Mouse (Mus musculus): Measurements from ENCODE around the gene Rras2. TPM values are rescaled to one million over a fixed set of nuclear protein-coding genes. Genes with fewer than 3 reads are reported as not detected.
A peak's percentile ranks its signal among the peaks of the same experiment; 100 is the strongest.

The Rras2 gene
- polyA plus RNA-seq, 1 experiment, result 57.4 TPM

- Histone ChIP-seq H3K36me3 (ENCODE audit: control insufficient read depth, insufficient read depth) (no peaks in the 10 kb centered on the region), H3K4me2 (ENCODE audit: low read depth) (no peak overlapping the region), H3K79me2 (ENCODE audit: control insufficient read depth, insufficient read depth) (no peaks in the 10 kb centered on the region), H3ac (ENCODE audit: control insufficient read depth, insufficient read length) (no peak overlapping the region), H3K27me3 (ENCODE audit: control insufficient read depth, insufficient read depth, insufficient read length) (no peaks in the 10 kb centered on the region), H3K4me3 (no peak overlapping the region)
- TF ChIP-seq MYOD1 (IDR thresholded peaks at IDR 0.05; ENCODE audit: control insufficient read depth in 1 of 3, insufficient read length in 2 of 3, low read depth in 2 of 3) (no peak), POLR2A (IDR thresholded peaks at IDR 0.05; ENCODE audit: insufficient read length, low read depth) (no peak), MYOG (IDR thresholded peaks at IDR 0.05; ENCODE audit: control insufficient read depth in 1 of 3, insufficient read depth in 1 of 3, insufficient read length in 2 of 3, low read depth in 2 of 3) (no peak), USF1 (IDR thresholded peaks at IDR 0.05; ENCODE audit: low read depth) (no peak), REST (IDR thresholded peaks at IDR 0.05; ENCODE audit: insufficient read depth, insufficient read length) (no peak), TCF12 (IDR thresholded peaks at IDR 0.05; ENCODE audit: insufficient read depth, poor library complexity, severe bottlenecking) (no peak), CEBPB (IDR thresholded peaks at IDR 0.05; ENCODE audit: insufficient read depth, poor library complexity, severe bottlenecking) (no peak)
Measured at GRCm38 (mm10) chr7:114135166-114135565, 17.6 kb upstream of the Rras2 start.

GRCm38 (mm10) chr7:114133957-114134356, 16.4 kb upstream of the Rras2 start:
- Histone ChIP-seq H3ac (ENCODE audit: control insufficient read depth, insufficient read length) (no peak overlapping the region), H3K4me3 (no peak overlapping the region), H3K27me3 (ENCODE audit: control insufficient read depth, insufficient read depth, insufficient read length) (no peaks in the 10 kb centered on the region), H3K36me3 (ENCODE audit: control insufficient read depth, insufficient read depth) (no peaks in the 10 kb centered on the region), H3K4me2 (ENCODE audit: low read depth) (no peak overlapping the region), H3K79me2 (ENCODE audit: control insufficient read depth, insufficient read depth) (no peaks in the 10 kb centered on the region)
- TF ChIP-seq TCF3 (IDR thresholded peaks at IDR 0.05; ENCODE audit: insufficient read length, low read depth) (no peak), E2F4 (IDR thresholded peaks at IDR 0.05; ENCODE audit: insufficient read depth) (no peak), POLR2A (IDR thresholded peaks at IDR 0.05; ENCODE audit: insufficient read length, low read depth) (no peak), CEBPB (IDR thresholded peaks at IDR 0.05; ENCODE audit: insufficient read depth, poor library complexity, severe bottlenecking) (no peak), SRF (IDR thresholded peaks at IDR 0.05; ENCODE audit: control insufficient read depth, insufficient read length, low read depth) (no peak), TCF12 (IDR thresholded peaks at IDR 0.05; ENCODE audit: insufficient read depth, poor library complexity, severe bottlenecking) (no peak), REST (IDR thresholded peaks at IDR 0.05; ENCODE audit: insufficient read depth, insufficient read length) (no peak), MAX (IDR thresholded peaks at IDR 0.05; ENCODE audit: low read depth) (no peak), POLR2AphosphoS2 (IDR thresholded peaks at IDR 0.05; ENCODE audit: insufficient read length, low read depth) (no peak), MYOD1 (IDR thresholded peaks at IDR 0.05; ENCODE audit: control insufficient read depth in 1 of 3, insufficient read length in 2 of 3, low read depth in 2 of 3) (no peak), MYOG (IDR thresholded peaks at IDR 0.05; ENCODE audit: control insufficient read depth in 1 of 3, insufficient read depth in 1 of 3, insufficient read length in 2 of 3, low read depth in 2 of 3) (no peak), USF1 (IDR thresholded peaks at IDR 0.05; ENCODE audit: low read depth) (no peak)

GRCm38 (mm10) chr7:114132316-114132715, 14.7 kb upstream of the Rras2 start:
- H3K27me3 ChIP-seq (ENCODE audit: control insufficient read depth, insufficient read depth, insufficient read length), result no peaks in the 10 kb centered on the region
- H3K4me2 ChIP-seq (ENCODE audit: low read depth), result peak overlapping the region; percentile 56
- no peaks in the 10 kb centered on the region for H3K36me3 ChIP-seq (ENCODE audit: control insufficient read depth, insufficient read depth)
- H3ac ChIP-seq (ENCODE audit: control insufficient read depth, insufficient read length), result no peak overlapping the region
- no peak overlapping the region for H3K4me3 ChIP-seq
- TF ChIP-seq TCF3 (IDR thresholded peaks at IDR 0.05; ENCODE audit: insufficient read length, low read depth) (no peak), MAX (IDR thresholded peaks at IDR 0.05; ENCODE audit: low read depth) (no peak), REST (IDR thresholded peaks at IDR 0.05; ENCODE audit: insufficient read depth, insufficient read length) (no peak), TCF12 (IDR thresholded peaks at IDR 0.05; ENCODE audit: insufficient read depth, poor library complexity, severe bottlenecking) (no peak), CEBPB (IDR thresholded peaks at IDR 0.05; ENCODE audit: insufficient read depth, poor library complexity, severe bottlenecking) (no peak), E2F4 (IDR thresholded peaks at IDR 0.05; ENCODE audit: insufficient read depth) (no peak), MYOD1 (IDR thresholded peaks at IDR 0.05; ENCODE audit: control insufficient read depth in 1 of 3, insufficient read length in 2 of 3, low read depth in 2 of 3) (no peak), POLR2AphosphoS2 (IDR thresholded peaks at IDR 0.05; ENCODE audit: insufficient read length, low read depth) (no peak), USF1 (IDR thresholded peaks at IDR 0.05; ENCODE audit: low read depth) (no peak), SRF (IDR thresholded peaks at IDR 0.05; ENCODE audit: control insufficient read depth, insufficient read length, low read depth) (no peak), MYOG (IDR thresholded peaks at IDR 0.05; ENCODE audit: control insufficient read depth in 1 of 3, insufficient read depth in 1 of 3, insufficient read length in 2 of 3, low read depth in 2 of 3) (no peak), POLR2A (IDR thresholded peaks at IDR 0.05; ENCODE audit: insufficient read length, low read depth) (no peak)
- no peaks in the 10 kb centered on the region for H3K79me2 ChIP-seq (ENCODE audit: control insufficient read depth, insufficient read depth)

- TF ChIP-seq REST (IDR thresholded peaks at IDR 0.05; ENCODE audit: insufficient read depth, insufficient read length) (no peak), CEBPB (IDR thresholded peaks at IDR 0.05; ENCODE audit: insufficient read depth, poor library complexity, severe bottlenecking) (no peak), MAX (IDR thresholded peaks at IDR 0.05; ENCODE audit: low read depth) (no peak), MYOD1 (IDR thresholded peaks at IDR 0.05; ENCODE audit: control insufficient read depth in 1 of 3, insufficient read length in 2 of 3, low read depth in 2 of 3) (no peak)
- H3K36me3 ChIP-seq (ENCODE audit: control insufficient read depth, insufficient read depth), result no peaks in the 10 kb centered on the region
- H3K4me2 ChIP-seq (ENCODE audit: low read depth), result no peak overlapping the region
- H3K4me3 ChIP-seq, result no peak overlapping the region
- no peak overlapping the region for H3ac ChIP-seq (ENCODE audit: control insufficient read depth, insufficient read length)
- H3K79me2 ChIP-seq (ENCODE audit: control insufficient read depth, insufficient read depth), result no peaks in the 10 kb centered on the region
- H3K27me3 ChIP-seq (ENCODE audit: control insufficient read depth, insufficient read depth, insufficient read length), result no peaks in the 10 kb centered on the region
Measured at GRCm38 (mm10) chr7:114129281-114129680, 11.7 kb upstream of the Rras2 start.

GRCm38 (mm10) chr7:114118180-114118579, 599 bp upstream of the Rras2 start:
- Histone ChIP-seq H3K27me3 (ENCODE audit: control insufficient read depth, insufficient read depth, insufficient read length) (no peaks in the 10 kb centered on the region), H3K4me3 (peak overlapping the region; percentile 54)
- TF ChIP-seq SRF (IDR thresholded peaks at IDR 0.05; ENCODE audit: control insufficient read depth, insufficient read length, low read depth) (no peak), MAX (IDR thresholded peaks at IDR 0.05; ENCODE audit: low read depth) (no peak), MYOG (IDR thresholded peaks at IDR 0.05; ENCODE audit: control insufficient read depth in 1 of 3, insufficient read depth in 1 of 3, insufficient read length in 2 of 3, low read depth in 2 of 3) (no peak), POLR2A (IDR thresholded peaks at IDR 0.05; ENCODE audit: insufficient read length, low read depth) (no peak), REST (IDR thresholded peaks at IDR 0.05; ENCODE audit: insufficient read depth, insufficient read length) (no peak), MYOD1 (IDR thresholded peaks at IDR 0.05; ENCODE audit: control insufficient read depth in 1 of 3, insufficient read length in 2 of 3, low read depth in 2 of 3) (peak in 2 of 3 experiments; percentile 34 to 35), CEBPB (IDR thresholded peaks at IDR 0.05; ENCODE audit: insufficient read depth, poor library complexity, severe bottlenecking) (no peak)

More at GRCm38 (mm10) chr7:114118180-114118579, 599 bp upstream of the Rras2 start:
- Histone ChIP-seq H3ac (ENCODE audit: control insufficient read depth, insufficient read length) (peak overlapping the region; percentile 60), H3K79me2 (ENCODE audit: control insufficient read depth, insufficient read depth) (peaks cover 36% of the 10 kb centered on the region), H3K4me2 (ENCODE audit: low read depth) (peak overlapping the region; percentile 81), H3K36me3 (ENCODE audit: control insufficient read depth, insufficient read depth) (no peaks in the 10 kb centered on the region)
